Mouse (Mus musculus): ENCODE data around the gene Rbm34.
"Not testable (repeated sequence)": the region's sequence is repeated elsewhere in the genome, so short reads cannot be mapped to it uniquely, and the experiment has no call there.

Rbm34 gene

GRCm38 (mm10) chr8:126919255-126919654, 51.6 kb downstream of the Rbm34 start:
- DNase-seq (ENCODE audit: low read depth): peak; percentile 82

- DNase-seq (ENCODE audit: low read depth): no peak
Measured at GRCm38 (mm10) chr8:126918356-126918755, 52.5 kb downstream of the Rbm34 start.

DNA sequence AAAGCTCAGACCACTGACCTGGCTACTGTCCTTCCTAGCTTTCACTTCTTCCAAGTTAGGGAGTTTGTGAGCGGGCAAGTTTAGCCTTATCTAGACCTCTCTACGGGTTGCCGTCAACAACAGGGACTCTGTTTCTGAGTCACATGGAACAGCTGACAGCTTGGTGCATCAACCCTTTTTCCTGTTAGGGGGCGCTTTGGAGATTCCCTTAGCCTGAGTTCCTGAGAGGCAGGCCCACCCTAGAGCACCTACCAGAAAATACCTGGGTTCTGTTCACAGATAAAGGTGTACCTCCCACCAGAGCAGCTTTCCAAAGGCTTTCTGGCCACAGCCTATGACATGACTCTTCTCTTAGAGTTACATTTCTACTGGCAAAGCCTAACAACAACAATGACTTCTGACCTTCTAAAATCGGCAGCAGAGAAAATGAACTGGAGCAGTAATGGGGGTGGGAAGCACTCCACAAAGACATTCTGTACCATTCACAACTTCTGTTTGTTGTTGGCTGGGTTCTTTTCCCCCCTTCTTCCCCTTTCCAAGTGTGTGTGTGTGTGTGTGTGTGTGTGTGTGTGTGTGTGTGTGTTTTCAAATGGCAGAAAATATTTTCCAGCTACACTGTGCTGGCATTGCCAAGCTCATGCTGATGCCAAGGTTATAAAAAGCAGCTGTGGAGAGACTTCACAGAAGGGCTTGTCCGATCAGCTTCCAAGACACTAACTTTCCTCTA, 53.5 kb downstream of the Rbm34 start:
- no peak for DNase-seq (ENCODE audit: low read depth)

DNA sequence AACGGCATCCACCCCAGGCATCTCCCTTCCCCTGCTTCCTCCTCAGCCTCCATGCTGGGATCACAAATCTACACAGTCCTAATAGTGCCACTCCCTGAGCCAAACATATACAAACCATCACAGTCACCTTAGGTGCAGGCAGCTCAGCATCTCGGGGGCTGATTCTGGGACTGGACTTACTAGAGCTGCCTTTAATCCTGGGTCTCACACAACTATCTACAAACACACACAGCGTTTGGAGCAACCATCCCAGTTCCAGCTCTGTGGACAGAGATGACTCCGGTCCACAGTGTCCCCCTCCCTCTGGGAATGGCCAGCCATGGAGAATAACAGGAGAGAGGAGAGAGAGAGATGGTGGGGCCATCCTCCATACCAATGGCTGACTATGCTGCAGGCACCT, 54.3 kb downstream of the Rbm34 start:
- no peak for DNase-seq (ENCODE audit: low read depth)

GRCm38 (mm10) chr8:126914609-126915375, 56.1 kb downstream of the Rbm34 start:
- no peak for DNase-seq (ENCODE audit: low read depth)

DNA sequence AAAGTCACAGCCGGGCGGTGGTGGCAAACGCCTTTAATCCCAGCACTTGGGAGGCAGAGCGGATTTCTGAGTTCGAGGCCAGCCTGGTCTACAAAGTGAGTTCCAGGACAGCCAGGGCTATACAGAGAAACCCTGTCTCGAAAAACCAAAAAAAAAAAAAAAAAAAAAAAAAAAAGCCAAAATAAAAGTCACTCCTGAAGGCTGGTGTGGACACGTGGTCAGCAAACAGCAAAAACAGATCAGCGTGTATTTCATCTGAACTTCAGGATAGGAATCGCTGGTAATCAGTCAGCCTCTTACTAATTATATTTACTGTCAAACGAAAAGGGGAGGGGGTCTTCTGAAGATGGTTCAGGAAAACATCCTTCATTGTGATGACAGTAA, 56.8 kb downstream of the Rbm34 start:
- not testable (repeated sequence) for DNase-seq (ENCODE audit: low read depth)

GRCm38 (mm10) chr8:126913241-126914106, 57.4 kb downstream of the Rbm34 start:
- DNase-seq (ENCODE audit: low read depth): no peak

DNA sequence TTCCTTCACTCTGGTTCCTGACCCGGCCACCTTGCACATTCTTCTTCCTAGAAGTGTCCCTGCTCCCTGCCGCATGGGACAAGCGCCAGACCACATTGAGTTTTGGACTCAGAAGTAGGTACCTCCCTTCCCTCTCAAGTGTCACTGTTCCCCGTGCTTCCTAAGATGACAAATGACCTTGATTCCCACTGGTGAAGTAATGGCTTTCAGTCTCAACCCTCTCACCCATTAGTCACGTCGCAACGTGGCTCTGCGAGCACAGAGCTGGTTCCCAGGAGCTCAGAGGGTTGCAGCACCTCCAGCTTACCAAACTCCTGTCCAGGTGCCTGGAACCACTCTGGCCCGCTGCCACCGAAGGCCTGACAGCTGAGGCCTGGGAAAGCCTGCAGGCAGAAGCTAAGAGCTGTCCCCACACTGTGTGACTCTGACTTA, 61.5 kb downstream of the Rbm34 start:
- DNase-seq (ENCODE audit: low read depth): no peak

DNA sequence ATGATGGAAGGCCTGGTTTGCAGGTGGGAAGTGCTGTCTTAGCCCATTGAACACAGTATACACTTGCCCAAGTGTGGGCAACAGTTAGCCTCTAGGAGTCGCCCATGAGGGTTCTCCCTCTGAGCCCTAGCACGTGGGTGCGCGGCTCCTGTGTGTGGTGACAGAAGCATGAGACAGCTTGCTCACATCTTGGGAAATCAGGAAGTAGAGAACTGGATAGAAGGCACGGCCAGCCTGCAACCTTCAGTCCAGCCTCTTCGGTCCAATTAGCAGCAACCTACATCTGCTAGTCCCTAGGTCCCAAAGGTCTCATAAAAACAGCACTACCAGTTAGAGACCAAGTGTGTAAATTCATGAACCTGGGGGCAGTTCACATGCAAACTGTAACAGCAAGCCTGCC, 62.1 kb downstream of the Rbm34 start:
- DNase-seq (ENCODE audit: low read depth): peak; percentile 77

DNA sequence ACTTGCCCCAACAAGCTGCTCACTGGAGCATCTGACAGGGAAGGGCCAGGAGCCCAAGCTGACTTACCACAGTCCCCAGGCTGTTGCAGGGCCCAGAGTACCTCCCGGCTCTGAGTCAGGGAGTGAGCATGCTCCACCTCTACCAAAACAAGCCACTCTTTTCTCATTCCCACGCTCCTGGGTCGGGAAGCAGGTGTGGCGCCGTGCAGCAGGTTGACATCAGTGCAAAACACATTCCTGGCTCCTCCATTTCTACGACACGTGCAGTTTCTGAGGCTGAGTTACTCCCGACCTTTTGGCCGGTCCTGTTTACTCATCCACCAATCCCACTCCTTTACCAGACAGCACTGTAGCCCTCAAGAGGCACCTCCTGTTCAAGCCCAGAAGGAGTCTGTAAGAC, 62.9 kb downstream of the Rbm34 start:
- DNase-seq (ENCODE audit: low read depth): no peak

- no peak for DNase-seq (ENCODE audit: low read depth)
Measured at GRCm38 (mm10) chr8:126907374-126907773, 63.5 kb downstream of the Rbm34 start.

DNA sequence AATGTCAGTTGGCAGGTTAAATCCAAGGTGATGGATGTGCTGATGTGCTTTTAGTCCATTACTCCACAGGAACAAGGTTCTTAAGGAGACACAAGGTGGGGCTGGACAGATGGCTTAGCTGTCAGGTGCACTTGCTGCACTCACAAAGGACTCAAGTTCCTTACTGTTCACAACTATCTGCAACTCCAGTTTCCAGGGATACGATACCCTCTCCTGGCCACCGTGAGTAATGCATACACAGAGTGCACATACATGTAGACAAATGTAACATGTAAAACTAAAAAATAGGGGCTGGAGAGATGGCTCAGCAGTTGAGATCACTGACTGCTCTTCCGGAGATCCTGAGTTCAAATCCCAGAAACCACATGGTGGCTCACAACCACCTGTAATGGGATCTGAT, 65.5 kb downstream of the Rbm34 start:
- DNase-seq (ENCODE audit: low read depth): peak; percentile 80

- DNase-seq (ENCODE audit: low read depth): no peak
Measured at GRCm38 (mm10) chr8:126903927-126904326, 66.9 kb downstream of the Rbm34 start.

DNA sequence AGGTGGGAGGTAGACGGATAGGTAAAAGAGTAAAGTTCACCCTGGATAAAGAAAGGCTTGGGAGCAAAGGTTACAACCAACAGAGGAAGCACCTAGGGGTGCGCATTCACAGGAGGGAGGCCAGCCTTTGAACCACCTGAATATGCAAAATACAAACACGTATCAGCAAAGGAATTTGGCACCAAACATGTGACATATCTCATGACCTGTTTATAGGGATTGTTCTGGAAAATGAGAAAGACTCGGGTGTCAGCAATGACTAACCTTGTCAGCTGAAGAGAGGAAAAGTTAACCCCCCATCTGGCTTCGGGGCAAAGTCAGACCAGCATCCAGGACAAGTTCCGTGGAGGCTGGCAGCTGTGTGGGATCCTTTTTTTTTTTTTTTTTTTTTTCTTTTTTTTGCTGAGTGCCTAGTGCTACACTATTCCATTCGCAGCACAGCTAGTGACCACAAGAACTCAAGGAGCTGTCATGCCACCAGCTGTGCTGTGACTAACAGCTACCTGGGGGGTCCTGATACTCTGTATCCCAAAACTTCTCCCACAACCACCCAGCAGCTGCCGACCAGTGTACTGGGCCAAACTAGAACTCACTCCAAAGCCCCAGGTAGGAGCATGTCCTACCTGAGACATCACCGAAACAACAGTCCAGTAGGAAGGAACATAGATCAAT, 67.5 kb downstream of the Rbm34 start:
- DNase-seq (ENCODE audit: low read depth): no peak

DNA sequence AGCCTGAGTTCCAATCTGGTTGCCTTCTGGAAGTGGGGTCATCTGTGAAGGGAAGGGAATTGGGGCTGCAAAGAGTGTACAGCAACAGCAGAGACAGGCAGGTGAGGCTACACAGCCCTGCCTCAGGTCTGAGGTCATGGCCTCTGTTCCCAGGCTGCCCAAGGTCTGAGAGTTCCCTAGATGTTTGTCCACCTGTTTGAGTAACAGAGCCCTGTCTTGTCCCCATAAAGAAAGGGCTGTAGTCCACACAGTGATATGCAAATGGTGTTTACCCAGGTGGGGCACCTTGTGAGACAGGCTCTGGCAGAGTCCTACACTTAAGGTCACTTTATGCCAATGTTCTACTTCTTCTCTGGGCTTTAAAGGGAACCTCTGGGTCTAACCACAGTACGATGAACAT, 69.3 kb downstream of the Rbm34 start:
- no peak for DNase-seq (ENCODE audit: low read depth)

DNA sequence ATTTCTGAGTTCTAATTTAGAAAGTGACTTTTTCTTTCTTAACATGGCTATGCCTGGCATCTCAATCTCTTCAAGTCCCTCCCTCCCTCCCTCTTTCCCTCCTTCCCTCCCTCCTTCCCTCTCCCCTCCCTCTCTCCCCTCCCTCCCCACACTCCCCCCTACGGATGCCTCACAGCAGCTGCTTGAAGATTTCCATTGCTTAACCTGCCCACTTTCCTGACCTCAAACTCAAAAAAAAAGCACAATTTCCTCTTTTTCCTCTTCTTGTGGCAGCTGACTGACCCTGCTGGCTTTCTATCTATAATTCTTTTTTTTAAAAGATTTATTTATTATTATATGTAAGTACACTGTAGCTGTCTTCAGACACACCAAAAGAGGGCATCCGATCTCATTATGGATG, 69.8 kb downstream of the Rbm34 start:
- DNase-seq (ENCODE audit: low read depth): peak; percentile 90
